Mouse (Mus musculus): ENCODE data around the gene Trem3.

- TF ChIP-seq EP300 (IDR thresholded peaks at IDR 0.05; ENCODE audit: low read depth) = no peak
- TF ChIP-seq CTCF (IDR thresholded peaks at IDR 0.05; ENCODE audit: low read depth) = no peak
These were observed 20.7 kb downstream of the Trem3 start for GRCm38 (mm10) chr17:48268276-48268675.

All from heart, postnatal 0 days (tissue).